Mouse (Mus musculus): ENCODE results near the gene Gm45785. TPM values are rescaled to one million over a fixed set of nuclear protein-coding genes. Genes with fewer than 3 reads are reported as not detected.
"Not testable (repeated sequence)": the region's sequence is repeated elsewhere in the genome, so short reads cannot be mapped to it uniquely, and the experiment has no call there.

The Gm45785 gene
- polyA plus RNA-seq (2015; fragmentation: Nextera tagmentation; extraction: Ambion mirVana): not detected in 2 replicates

DNA sequence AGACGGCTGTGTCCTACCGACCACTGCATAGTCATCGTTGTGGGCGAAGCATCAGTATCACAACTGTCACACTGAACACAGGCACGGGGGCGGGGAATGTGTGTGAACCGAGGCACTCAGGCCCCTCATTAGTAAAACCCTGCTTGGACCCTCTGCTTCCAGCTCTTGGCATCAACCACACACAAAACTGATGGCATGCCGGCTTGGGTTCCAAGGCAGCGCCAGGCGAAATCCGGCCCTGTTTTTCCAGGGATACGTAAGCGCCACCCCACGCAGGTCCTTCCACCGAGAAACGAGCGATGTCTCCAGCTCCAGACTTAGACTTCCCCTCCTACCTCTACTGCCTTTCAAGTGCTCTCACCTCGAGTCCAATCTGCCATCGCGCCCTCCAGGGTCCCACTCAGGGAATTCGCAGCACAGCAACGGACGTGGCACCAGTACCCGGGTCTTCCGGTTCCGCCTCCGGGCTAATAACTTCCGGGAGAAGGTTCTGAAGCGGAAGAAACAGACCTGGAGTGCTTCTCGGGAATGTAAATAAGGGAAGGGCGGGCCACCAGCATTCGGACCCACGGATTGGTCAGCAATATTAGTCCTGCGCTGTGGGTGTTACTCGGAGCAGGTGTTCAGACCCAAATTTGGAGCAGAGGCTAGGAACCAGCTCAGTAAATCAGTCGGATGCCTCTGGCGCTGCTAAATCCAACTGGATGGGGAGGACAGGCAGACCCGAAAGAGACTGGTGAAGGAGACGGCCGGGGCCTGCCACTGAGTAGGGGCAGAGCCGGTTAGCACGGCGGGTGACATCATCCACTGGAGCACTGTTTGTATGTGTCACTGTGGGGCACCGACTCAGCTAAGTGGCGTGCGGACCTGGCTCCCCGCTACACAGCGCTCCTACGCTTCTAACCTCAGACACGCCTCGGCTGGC lies at the start of gene Gm45785:
Gm45785 (minus strand) TSS at position 472 of the 925 bp plus-strand sequence.
- H3K9me3 ChIP-seq (replicated peaks): no peaks in the 10 kb centered on the region
- peak within 1 kb of the TSS; percentile 92 for H3K27ac ChIP-seq (replicated peaks)
- H3K4me2 ChIP-seq (replicated peaks): peak within 1 kb of the TSS; percentile 99
- ATAC-seq (ENCODE audit: insufficient number of reproducible peaks, low FRiP score, low TSS enrichment, low read depth): peak; percentile 74
- H3K4me1 ChIP-seq: peaks cover 34% of the 10 kb centered on the region
- H3K4me3 ChIP-seq (replicated peaks): peak within 1 kb of the TSS; percentile 90
- no peaks in the 10 kb centered on the region for H3K27me3 ChIP-seq
- H3K36me3 ChIP-seq: peaks cover 58% of the 10 kb centered on the region
- WGBS: under 1% methylated on average over 51 of the region's 51 CpGs
- peak within 1 kb of the TSS; percentile 85 for H3K9ac ChIP-seq

DNA sequence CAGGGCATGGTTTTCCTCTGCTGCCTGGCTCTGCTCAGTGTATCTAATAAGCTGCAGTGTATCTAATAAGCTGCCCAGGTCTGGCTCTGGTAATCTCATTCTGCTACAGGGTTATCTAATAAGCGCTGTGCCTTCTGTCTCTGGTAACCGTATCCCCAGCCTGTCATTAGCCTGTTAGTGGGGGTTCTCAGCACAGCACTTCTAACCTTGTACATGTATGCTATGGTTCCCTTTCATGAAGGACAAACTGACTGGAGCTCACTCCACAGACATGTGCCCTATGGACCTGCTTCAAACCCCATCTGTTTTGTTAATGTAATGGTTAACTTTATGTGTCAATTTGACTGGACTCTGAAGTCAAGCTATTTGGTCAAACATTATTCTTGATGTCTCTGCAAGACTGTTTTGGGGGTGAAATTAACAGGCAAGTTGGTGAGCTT lies 49.5 kb upstream of the Gm45785 start:
- H3K9ac ChIP-seq: no peak overlapping the region
- H3K4me1 ChIP-seq: peaks cover 4% of the 10 kb centered on the region; the same call in 1 of the 2 replicates
- H3K4me3 ChIP-seq (replicated peaks): no peak overlapping the region
- H3K36me3 ChIP-seq: no peaks in the 10 kb centered on the region
- H3K9me3 ChIP-seq (replicated peaks): no peaks in the 10 kb centered on the region
- WGBS: 61% methylated on average over 2 of the region's 2 CpGs
- H3K27me3 ChIP-seq: no peaks in the 10 kb centered on the region
- no peak overlapping the region for H3K4me2 ChIP-seq (replicated peaks)
- H3K27ac ChIP-seq (replicated peaks): no peak overlapping the region
- ATAC-seq (ENCODE audit: insufficient number of reproducible peaks, low FRiP score, low TSS enrichment, low read depth): no peak

DNA sequence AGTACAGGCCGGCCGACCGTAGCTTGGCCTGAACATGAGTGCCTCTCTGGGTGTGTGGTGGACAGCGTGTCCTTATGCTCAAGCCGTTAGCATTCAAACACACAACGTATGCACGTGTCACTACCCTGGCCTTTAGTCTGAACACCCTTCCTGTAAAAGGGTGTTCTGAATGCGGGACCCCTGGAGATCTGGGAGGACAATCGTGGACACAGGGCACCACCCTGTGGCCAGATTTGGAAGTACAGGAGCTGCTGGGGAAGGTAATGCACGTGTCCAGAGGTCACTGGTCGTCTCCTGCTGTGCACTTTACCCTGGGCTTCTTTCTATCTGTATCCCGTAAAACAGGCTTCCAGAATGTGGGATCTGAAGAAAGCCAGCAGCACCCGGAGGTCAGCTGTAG lies 47.1 kb upstream of the Gm45785 start:
- 0 out of 2 replicates have a peak, but pooled peaks have one; percentile 6 for ATAC-seq (ENCODE audit: insufficient number of reproducible peaks, low FRiP score, low TSS enrichment, low read depth)
- H3K27me3 ChIP-seq: no peaks in the 10 kb centered on the region
- no peaks in the 10 kb centered on the region for H3K9me3 ChIP-seq (replicated peaks)
- no peaks in the 10 kb centered on the region for H3K4me1 ChIP-seq
- H3K4me3 ChIP-seq (replicated peaks): no peak overlapping the region
- peaks cover 7% of the 10 kb centered on the region for H3K36me3 ChIP-seq
- no peak overlapping the region for H3K27ac ChIP-seq (replicated peaks)
- 24% methylated on average over 13 of the region's 13 CpGs for WGBS
- H3K4me2 ChIP-seq (replicated peaks): no peak overlapping the region
- no peak overlapping the region for H3K9ac ChIP-seq

DNA sequence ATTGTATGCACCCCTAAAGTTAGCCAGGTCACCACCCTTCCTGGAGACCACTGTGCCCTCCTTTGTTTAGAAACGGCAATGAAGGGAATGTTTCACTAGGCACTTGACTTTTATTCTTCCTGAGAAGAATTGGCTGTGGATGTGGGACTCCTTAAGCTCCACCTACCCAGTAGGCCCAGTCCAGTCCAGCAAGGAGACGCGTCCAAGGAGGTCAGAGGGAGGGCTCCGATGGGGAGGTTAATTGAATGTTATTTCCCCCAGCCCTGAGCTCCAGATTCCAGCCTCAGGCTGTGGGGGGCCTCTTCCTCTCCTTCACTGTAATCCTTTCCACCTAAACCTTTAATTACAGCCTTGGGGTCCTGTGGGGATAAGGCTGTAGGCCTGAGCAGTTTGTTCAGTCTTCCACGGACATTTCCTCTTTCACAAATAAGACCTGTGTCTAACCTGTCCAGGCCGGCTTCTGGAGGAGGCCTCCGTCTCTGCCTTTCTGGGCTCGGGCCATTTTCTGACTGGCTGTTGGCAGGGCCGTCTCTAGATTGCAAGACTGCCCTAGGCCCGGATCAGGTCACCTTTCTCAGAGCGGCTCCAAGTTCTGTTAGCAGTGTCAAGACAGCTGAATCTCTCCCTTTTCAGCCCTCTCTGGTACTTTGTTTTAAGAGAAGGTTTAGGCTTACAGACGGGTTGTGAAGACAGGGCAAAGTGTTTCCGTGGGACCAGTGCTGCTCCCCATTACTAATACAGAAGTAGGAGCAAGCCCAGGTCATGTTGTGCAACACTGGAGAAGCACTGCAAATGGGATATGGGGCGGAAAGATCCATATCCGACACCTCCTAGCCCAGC lies 46.1 kb upstream of the Gm45785 start:
- Histone ChIP-seq H3K36me3 (peaks cover 16% of the 10 kb centered on the region), H3K4me2 (replicated peaks) (no peak overlapping the region), H3K27me3 (no peaks in the 10 kb centered on the region), H3K4me1 (no peaks in the 10 kb centered on the region), H3K9ac (no peak overlapping the region), H3K27ac (replicated peaks) (no peak overlapping the region), H3K4me3 (replicated peaks) (no peak overlapping the region), H3K9me3 (replicated peaks) (no peaks in the 10 kb centered on the region)
- 44% methylated on average over 15 of the region's 15 CpGs for WGBS
- ATAC-seq (ENCODE audit: insufficient number of reproducible peaks, low FRiP score, low TSS enrichment, low read depth): no peak

DNA sequence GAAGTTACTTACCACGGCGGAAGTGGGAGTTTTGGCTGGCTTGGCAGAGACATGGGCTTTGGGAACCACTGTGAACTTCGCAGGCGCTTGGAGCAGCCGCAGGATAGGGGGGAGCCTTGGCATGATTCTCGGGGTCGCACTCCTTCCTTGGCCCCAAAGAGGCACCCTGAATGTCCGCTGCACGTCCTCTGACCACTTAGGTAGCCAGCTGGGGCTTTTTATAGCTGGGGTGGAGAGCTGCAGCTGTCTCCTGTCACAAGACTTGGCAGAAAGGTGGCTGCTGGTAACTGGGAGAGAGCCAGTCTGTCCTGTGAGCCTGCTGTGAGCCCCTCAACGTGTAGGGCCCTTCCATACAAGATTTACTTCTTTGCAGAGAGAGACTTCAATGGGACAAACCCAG lies 44.1 kb upstream of the Gm45785 start, which contains the start of gene Cox8b:
Cox8b (minus strand) TSS at position 227 of the 400 bp plus-strand sequence.
- Histone ChIP-seq H3K9me3 (replicated peaks) (no peaks in the 10 kb centered on the region), H3K4me3 (replicated peaks) (no peak within 1 kb of the TSS), H3K9ac (no peak within 1 kb of the TSS), H3K4me2 (replicated peaks) (no peak within 1 kb of the TSS), H3K4me1 (no peaks in the 10 kb centered on the region), H3K27ac (replicated peaks) (no peak within 1 kb of the TSS), H3K27me3 (no peaks in the 10 kb centered on the region), H3K36me3 (peaks cover 35% of the 10 kb centered on the region)
- no peak for ATAC-seq (ENCODE audit: insufficient number of reproducible peaks, low FRiP score, low TSS enrichment, low read depth)
- WGBS: 78% methylated on average over 10 of the region's 10 CpGs

DNA sequence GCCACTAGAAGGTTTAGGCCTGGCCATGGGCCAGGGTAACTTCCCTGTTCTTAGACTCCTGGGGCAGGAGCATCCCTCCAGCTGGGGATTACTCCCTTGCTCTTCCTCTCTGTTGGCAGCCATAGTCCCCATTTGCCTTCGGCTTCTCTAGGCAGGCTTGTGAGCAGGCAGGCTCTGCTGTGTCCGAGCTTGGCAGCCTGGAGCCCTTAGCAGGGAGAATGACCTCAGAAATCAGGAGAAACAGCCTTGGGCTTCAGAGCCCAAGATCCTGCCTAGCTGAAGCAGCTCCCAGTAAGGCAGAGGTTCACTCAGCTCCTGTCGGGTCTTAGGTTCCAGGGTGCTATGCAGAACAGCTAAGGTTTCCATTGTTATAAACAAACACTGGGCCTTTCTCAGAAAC lies 43.0 kb upstream of the Gm45785 start:
- H3K4me3 ChIP-seq (replicated peaks): no peak overlapping the region
- ATAC-seq (ENCODE audit: insufficient number of reproducible peaks, low FRiP score, low TSS enrichment, low read depth): no peak

GRCm38 (mm10) chr7:140897863-140898262 lies 41.7 kb upstream of the Gm45785 start:
- Histone ChIP-seq H3K36me3 (peaks cover 55% of the 10 kb centered on the region), H3K4me3 (replicated peaks) (no peak overlapping the region), H3K27ac (replicated peaks) (no peak overlapping the region), H3K9ac (no peak overlapping the region), H3K9me3 (replicated peaks) (no peaks in the 10 kb centered on the region), H3K4me2 (replicated peaks) (no peak overlapping the region), H3K4me1 (no peaks in the 10 kb centered on the region), H3K27me3 (no peaks in the 10 kb centered on the region)
- WGBS: 65% methylated on average over 7 of the region's 7 CpGs
- ATAC-seq (ENCODE audit: insufficient number of reproducible peaks, low FRiP score, low TSS enrichment, low read depth): no peak

More for the DNA sequence above, 43.0 kb upstream of the Gm45785 start:
- Histone ChIP-seq H3K4me1 (no peaks in the 10 kb centered on the region), H3K4me2 (replicated peaks) (no peak overlapping the region), H3K27me3 (no peaks in the 10 kb centered on the region), H3K27ac (replicated peaks) (no peak overlapping the region), H3K36me3 (peaks cover 44% of the 10 kb centered on the region), H3K9ac (no peak overlapping the region), H3K9me3 (replicated peaks) (no peaks in the 10 kb centered on the region)
- 83% methylated on average over 3 of the region's 3 CpGs for WGBS

- no peak overlapping the region for H3K9ac ChIP-seq
- H3K4me2 ChIP-seq (replicated peaks): no peak overlapping the region
- no peaks in the 10 kb centered on the region for H3K4me1 ChIP-seq
- no peak for ATAC-seq (ENCODE audit: insufficient number of reproducible peaks, low FRiP score, low TSS enrichment, low read depth)
- peaks cover 74% of the 10 kb centered on the region for H3K36me3 ChIP-seq
- H3K27me3 ChIP-seq: no peaks in the 10 kb centered on the region
- H3K4me3 ChIP-seq (replicated peaks): no peak overlapping the region
- 89% methylated on average over 3 of the region's 3 CpGs for WGBS
- H3K27ac ChIP-seq (replicated peaks): no peak overlapping the region
- H3K9me3 ChIP-seq (replicated peaks): no peaks in the 10 kb centered on the region
Measured at GRCm38 (mm10) chr7:140894611-140895010, 38.5 kb upstream of the Gm45785 start.

GRCm38 (mm10) chr7:140894031-140894430 lies 37.9 kb upstream of the Gm45785 start:
- 80% methylated on average over 7 of the region's 7 CpGs for WGBS
- Histone ChIP-seq H3K4me1 (no peaks in the 10 kb centered on the region), H3K4me3 (replicated peaks) (no peak overlapping the region), H3K27ac (replicated peaks) (no peak overlapping the region), H3K9ac (no peak overlapping the region), H3K9me3 (replicated peaks) (no peaks in the 10 kb centered on the region), H3K4me2 (replicated peaks) (no peak overlapping the region), H3K36me3 (peaks cover 77% of the 10 kb centered on the region), H3K27me3 (no peaks in the 10 kb centered on the region)
- no peak for ATAC-seq (ENCODE audit: insufficient number of reproducible peaks, low FRiP score, low TSS enrichment, low read depth)

DNA sequence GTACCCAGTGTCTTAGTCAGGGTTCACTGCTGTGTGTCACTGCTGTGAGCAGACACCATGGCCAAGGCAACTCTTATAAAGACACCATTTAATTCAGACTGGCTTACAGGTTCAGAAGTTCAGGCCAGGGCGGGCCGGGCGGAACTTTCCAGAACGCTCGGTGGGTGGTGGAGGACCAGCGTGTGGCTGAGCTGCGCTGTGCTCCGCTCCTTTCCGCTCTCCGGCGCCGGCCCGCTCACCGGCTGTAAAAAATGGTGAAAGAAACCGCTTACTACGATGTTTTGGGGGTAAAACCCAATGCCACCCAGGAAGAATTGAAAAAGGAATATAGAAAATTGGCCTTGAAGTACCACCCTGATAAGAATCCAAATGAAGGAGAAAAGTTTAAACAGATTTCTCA lies 34.5 kb upstream of the Gm45785 start:
- not testable (repeated sequence) for ATAC-seq (ENCODE audit: insufficient number of reproducible peaks, low FRiP score, low TSS enrichment, low read depth); H3K27ac ChIP-seq (replicated peaks); H3K27me3 ChIP-seq; H3K4me3 ChIP-seq (replicated peaks); H3K9me3 ChIP-seq (replicated peaks); H3K4me1 ChIP-seq; H3K9ac ChIP-seq; H3K4me2 ChIP-seq (replicated peaks)
- H3K36me3 ChIP-seq: peaks cover 80% of the 10 kb centered on the region
- 93% methylated on average over 16 of the region's 16 CpGs for WGBS

- Histone ChIP-seq H3K27ac (replicated peaks) (peak overlapping the region; percentile 70), H3K4me2 (replicated peaks) (peak overlapping the region; percentile 56), H3K9ac (peak overlapping the region; percentile 89), H3K4me1 (peaks cover 12% of the 10 kb centered on the region), H3K4me3 (replicated peaks) (peak overlapping the region; percentile 93), H3K36me3 (peaks cover 19% of the 10 kb centered on the region), H3K27me3 (no peaks in the 10 kb centered on the region), H3K9me3 (replicated peaks) (no peaks in the 10 kb centered on the region)
- WGBS: 1% methylated on average over 12 of the region's 12 CpGs
- peak; percentile 39 for ATAC-seq (ENCODE audit: insufficient number of reproducible peaks, low FRiP score, low TSS enrichment, low read depth)
Measured at GRCm38 (mm10) chr7:140882469-140882803, 26.3 kb upstream of the Gm45785 start.

All from embryonic facial prominence, embryonic 15.5 days (tissue).